Comparison of ENCODE assay signal across 23 mouse cellular contexts in genomic region chr11:24569655-24570054, GRCm38 (mm10).
A peak's percentile ranks its signal among the peaks of the same experiment; 100 is the strongest.
DNase-seq lines count a peak whose midpoint lies in the region; ATAC-seq lines count a peak whose summit lies in the region.
"Had no signal": no experiment of that assay in that cellular context is flagged by ENCODE, and none has a peak within 500 bp of the region (broad histone marks: within the 10 kb centered on the region; RNA-seq: fewer than 3 reads in every experiment).

No protein-coding gene starts in this region.

- no peak overlapping the region for H3K4me3 ChIP-seq in lung, embryonic 16.5 days (ENCODE audit: low read length)
- no peak overlapping the region for H3K4me3 ChIP-seq in intestine, embryonic 16.5 days (ENCODE audit: low read length)
- no peak overlapping the region for H3K4me3 ChIP-seq in liver, embryonic 16.5 days (ENCODE audit: low read depth, low read length)
- no peak overlapping the region for H3K4me3 ChIP-seq in stomach, embryonic 16.5 days (replicated peaks; ENCODE audit: low read length)
- H3K4me3 ChIP-seq: embryonic facial prominence, embryonic 10.5 days; forebrain, embryonic 10.5 days; hindbrain, embryonic 13.5 days; limb, embryonic 10.5 days; myocyte had no signal

- intact Hi-C loops in left cerebral cortex, postnatal 4 days (cut with DNase I) = no loop called here

- H3K4me2 ChIP-seq in lung, embryonic 16.5 days (ENCODE audit: low read depth, low read length) = no peak overlapping the region
- H3K4me2 ChIP-seq in intestine, embryonic 16.5 days (ENCODE audit: low read depth, low read length) = no peak overlapping the region
- no peak overlapping the region for H3K4me2 ChIP-seq in liver, embryonic 16.5 days (ENCODE audit: low read depth, low read length)
- H3K4me2 ChIP-seq in stomach, embryonic 16.5 days (ENCODE audit: low read depth, low read length) = no peak overlapping the region
- H3K4me2 ChIP-seq: hindbrain, embryonic 13.5 days had no signal

- ATAC-seq in lung, embryonic 16.5 days (ENCODE audit: low read depth) = peak; percentile 60
- ATAC-seq in intestine, embryonic 16.5 days = peak; percentile 100
- ATAC-seq in liver, embryonic 16.5 days (ENCODE audit: low read depth) = peak; percentile 85
- ATAC-seq in stomach, embryonic 16.5 days (ENCODE audit: insufficient read depth, low FRiP score) = peak; percentile 89
- ATAC-seq: forebrain, embryonic 16.5 days; midbrain, embryonic 16.5 days had no signal

- H3K36me3 ChIP-seq in lung, embryonic 16.5 days (ENCODE audit: control insufficient read depth, insufficient read depth, low read length) = no peaks in the 10 kb centered on the region
- H3K36me3 ChIP-seq in intestine, embryonic 16.5 days (ENCODE audit: control insufficient read depth, insufficient read depth, low read length) = no peaks in the 10 kb centered on the region
- no peaks in the 10 kb centered on the region for H3K36me3 ChIP-seq in liver, embryonic 16.5 days (ENCODE audit: control insufficient read depth, insufficient read depth)
- H3K36me3 ChIP-seq in stomach, embryonic 16.5 days (ENCODE audit: control insufficient read depth, insufficient read depth, low read length) = no peaks in the 10 kb centered on the region
- H3K36me3 ChIP-seq: embryonic facial prominence, embryonic 10.5 days; forebrain, embryonic 10.5 days; hindbrain, embryonic 13.5 days; limb, embryonic 10.5 days had no signal

- H3K27ac ChIP-seq in lung, embryonic 16.5 days (ENCODE audit: low read length) = no peak overlapping the region
- no peak overlapping the region for H3K27ac ChIP-seq in intestine, embryonic 16.5 days (ENCODE audit: low read length)
- H3K27ac ChIP-seq in liver, embryonic 16.5 days (ENCODE audit: low read length) = no peak overlapping the region
- no peak overlapping the region for H3K27ac ChIP-seq in stomach, embryonic 16.5 days (ENCODE audit: low read length)
- H3K27ac ChIP-seq: embryonic facial prominence, embryonic 10.5 days; forebrain, embryonic 10.5 days; hindbrain, embryonic 13.5 days; limb, embryonic 10.5 days had no signal

- H3K9ac ChIP-seq in lung, embryonic 16.5 days (ENCODE audit: low read length) = no peak overlapping the region
- H3K9ac ChIP-seq in intestine, embryonic 16.5 days (ENCODE audit: low read depth, low read length) = no peak overlapping the region
- H3K9ac ChIP-seq in liver, embryonic 16.5 days (ENCODE audit: low read depth, low read length) = no peak overlapping the region
- no peak overlapping the region for H3K9ac ChIP-seq in stomach, embryonic 16.5 days (ENCODE audit: low read length)
- H3K9ac ChIP-seq: hindbrain, embryonic 13.5 days had no signal

- no peaks in the 10 kb centered on the region for H3K4me1 ChIP-seq in lung, embryonic 16.5 days (replicated peaks; ENCODE audit: control insufficient read depth, insufficient read depth, low read length)
- H3K4me1 ChIP-seq in intestine, embryonic 16.5 days (ENCODE audit: control insufficient read depth, insufficient read depth, low read length) = no peaks in the 10 kb centered on the region
- H3K4me1 ChIP-seq in liver, embryonic 16.5 days (ENCODE audit: control insufficient read depth, low read depth, low read length) = no peaks in the 10 kb centered on the region
- no peaks in the 10 kb centered on the region for H3K4me1 ChIP-seq in stomach, embryonic 16.5 days (ENCODE audit: control insufficient read depth, insufficient read depth, low read length)
- H3K4me1 ChIP-seq: embryonic facial prominence, embryonic 10.5 days; forebrain, embryonic 10.5 days; hindbrain, embryonic 13.5 days; limb, embryonic 10.5 days had no signal

- DNase-seq in lung, postnatal 4 days = no peak
- no peak for DNase-seq in left cerebral cortex, postnatal 4 days
- DNase-seq in cerebellum, adult 8-10 months = no peak
- DNase-seq in gastrocnemius, postnatal 10 days = no peak
- DNase-seq: adrenal gland, postnatal 25 days; cerebellum, adult 9-10 months; gastrocnemius, postnatal 36 days; heart, postnatal 36 days; kidney, adult 9 months; kidney, postnatal 14 days; right cerebral cortex, adult 18-20 months; thymus, postnatal 25 days had no signal

- H3K27me3 ChIP-seq in lung, embryonic 16.5 days (ENCODE audit: control insufficient read depth, insufficient read depth, low read depth, low read length) = no peaks in the 10 kb centered on the region
- H3K27me3 ChIP-seq in intestine, embryonic 16.5 days (replicated peaks; ENCODE audit: control insufficient read depth, insufficient read depth, low read length) = no peaks in the 10 kb centered on the region
- H3K27me3 ChIP-seq in liver, embryonic 16.5 days (ENCODE audit: control insufficient read depth, insufficient read depth, low read depth, low read length) = peaks cover 4% of the 10 kb centered on the region; the same call in 1 of the 2 replicates
- no peaks in the 10 kb centered on the region for H3K27me3 ChIP-seq in stomach, embryonic 16.5 days (ENCODE audit: control insufficient read depth, insufficient read depth, low read length)
- H3K27me3 ChIP-seq: hindbrain, embryonic 13.5 days had no signal

- no peaks in the 10 kb centered on the region for H3K9me3 ChIP-seq in lung, embryonic 16.5 days (ENCODE audit: control insufficient read depth, low read length)
- no peaks in the 10 kb centered on the region for H3K9me3 ChIP-seq in intestine, embryonic 16.5 days (ENCODE audit: control insufficient read depth, low read length)
- H3K9me3 ChIP-seq in liver, embryonic 16.5 days (replicated peaks; ENCODE audit: control insufficient read depth, low read length) = no peaks in the 10 kb centered on the region
- H3K9me3 ChIP-seq in stomach, embryonic 16.5 days (replicated peaks; ENCODE audit: control insufficient read depth, low read length) = no peaks in the 10 kb centered on the region
- H3K9me3 ChIP-seq: embryonic facial prominence, embryonic 10.5 days; forebrain, embryonic 10.5 days; hindbrain, embryonic 13.5 days; limb, embryonic 10.5 days had no signal
